9 mouse cellular contexts compared by ENCODE assay signal in genomic region chr2:167659847-167660610, GRCm38 (mm10). TPM values are rescaled to one million over a fixed set of nuclear protein-coding genes. Genes with fewer than 3 reads are reported as not detected.
DNase-seq lines count a peak whose midpoint lies in the region; ATAC-seq and TF ChIP-seq lines count a peak whose summit lies in the region.
"Had no signal": no experiment of that assay in that cellular context is flagged by ENCODE, and none has a peak within 500 bp of the region (broad histone marks: within the 10 kb centered on the region; RNA-seq: fewer than 3 reads in every experiment).

No protein-coding gene starts in this region.

- peaks cover under 1% of the 10 kb centered on the region; the same call in 1 of the 2 replicates for H3K36me3 ChIP-seq in forebrain, embryonic 13.5 days (ENCODE audit: poor library complexity, severe bottlenecking)
- no peaks in the 10 kb centered on the region for H3K36me3 ChIP-seq in small intestine, adult 2 months (ENCODE audit: control insufficient read depth, insufficient read depth, low read length)

- H3K27ac ChIP-seq in forebrain, embryonic 13.5 days: no peak overlapping the region
- H3K27ac ChIP-seq in small intestine, adult 2 months (ENCODE audit: insufficient read depth, low read depth, low read length): no peak overlapping the region

- no peak for ATAC-seq in cerebellum, adult (ENCODE audit: insufficient number of reproducible peaks, low FRiP score, low TSS enrichment)
- ATAC-seq in forebrain, embryonic 13.5 days: no peak

- H3K9me3 ChIP-seq in forebrain, embryonic 13.5 days (replicated peaks): no peaks in the 10 kb centered on the region

- H3K4me3 ChIP-seq in forebrain, embryonic 13.5 days: peak overlapping the region; percentile 76
- peak overlapping the region; percentile 66 for H3K4me3 ChIP-seq in small intestine, adult 2 months (ENCODE audit: low read depth, low read length)

- no peak for TF ChIP-seq CTCF in small intestine, adult 2 months (IDR thresholded peaks at IDR 0.05; ENCODE audit: extremely low read depth, insufficient read length, insufficient replicate concordance, low read depth, low read length)

- H3K9ac ChIP-seq in forebrain, embryonic 13.5 days: peak overlapping the region; percentile 88

- DNase-seq in cerebellum, adult 11 months: peak; percentile 43
- DNase-seq in brain, adult 2 months (ENCODE audit: low read depth, low spot score): peak; percentile 69
- DNase-seq in heart, postnatal 4 days: peak; percentile 84
- peak; percentile 62 for DNase-seq in layer of hippocampus, adult 11-12 months (ENCODE audit: low spot score)
- peak; percentile 93 for DNase-seq in lung, postnatal 36 days

- WGBS in forebrain, embryonic 13.5 days: 27% methylated on average over 13 of the region's 13 CpGs
- 17% methylated on average over 13 of the region's 13 CpGs for WGBS in small intestine, adult 2 months

- H3K4me1 ChIP-seq in forebrain, embryonic 13.5 days: peaks cover 30% of the 10 kb centered on the region
- peaks cover 21% of the 10 kb centered on the region for H3K4me1 ChIP-seq in small intestine, adult 2 months (ENCODE audit: control insufficient read depth, insufficient read depth, insufficient read length, low read length)

- TF ChIP-seq POLR2A in small intestine, adult 2 months (IDR thresholded peaks at IDR 0.05; ENCODE audit: low read depth, low read length): no peak

- peak overlapping the region; percentile 89 for H3K4me2 ChIP-seq in forebrain, embryonic 13.5 days

- peaks cover 15% of the 10 kb centered on the region for H3K27me3 ChIP-seq in forebrain, embryonic 13.5 days
- peaks cover 10% of the 10 kb centered on the region; the same call in 1 of the 2 replicates for H3K27me3 ChIP-seq in small intestine, adult 2 months (ENCODE audit: control insufficient read depth, insufficient read depth, low read length)

RNA-seq across cellular contexts. Expression of gene Gm20431, which starts 1.3 kb away (rescaled TPM):
- 5.5 and 8.2 TPM in 2 replicates for polyA plus RNA-seq in forebrain, embryonic 13.5 days (2015; fragmentation: Nextera tagmentation; extraction: Ambion mirVana)
- 10 to 100 TPM; 23.0 to 26.1 TPM for total RNA-seq in heart, postnatal 4 days (2021)
- 0.10 TPM in 1 of 2 replicates, not detected in the other for polyA plus RNA-seq in small intestine, adult 2 months (2012; rRNA removed)
- polyA plus RNA-seq: frontal cortex, adult 2 months had no signal

RNA-seq across cellular contexts. Expression of gene Ube2v1, which starts 28.1 kb away (rescaled TPM):
- 278 and 309 TPM in 2 replicates for polyA plus RNA-seq in forebrain, embryonic 13.5 days (2015; fragmentation: Nextera tagmentation; extraction: Ambion mirVana)
- 100 to 1,000 TPM; 131 to 137 TPM for total RNA-seq in heart, postnatal 4 days (2021)
- polyA plus RNA-seq in small intestine, adult 2 months (2012; rRNA removed): 58.0 and 89.8 TPM in 2 replicates

RNA-seq across cellular contexts. Expression of gene Cebpb, which starts 28.7 kb away (rescaled TPM):
- polyA plus RNA-seq in forebrain, embryonic 13.5 days (2015; fragmentation: Nextera tagmentation; extraction: Ambion mirVana): 0.11 and 0.14 TPM in 2 replicates
- total RNA-seq in heart, postnatal 4 days (2021): 10 to 100 TPM; 15.9 to 16.6 TPM
- polyA plus RNA-seq in small intestine, adult 2 months (2012; rRNA removed): 194 and 386 TPM in 2 replicates

RNA-seq across cellular contexts. Expression of gene Tmem189, which starts 29.6 kb away (rescaled TPM):
- 22.1 and 24.0 TPM in 2 replicates for polyA plus RNA-seq in forebrain, embryonic 13.5 days (2015; fragmentation: Nextera tagmentation; extraction: Ambion mirVana)
- 10 to 100 TPM; 41.1 to 41.6 TPM for total RNA-seq in heart, postnatal 4 days (2021)
- polyA plus RNA-seq in small intestine, adult 2 months (2012; rRNA removed): 28.0 and 105 TPM in 2 replicates

Comparison
In these comparisons a context has a peak if more than half of its experiments do, and no peak if none do; other contexts are left out.
1. DNase-seq: peak in every context shown above with its lines; median percentile 93 in lung, postnatal 36 days; 84 in heart, postnatal 4 days; 69 in brain, adult 2 months; 62 in layer of hippocampus, adult 11-12 months; 43 in cerebellum, adult 11 months.
2. RNA of gene Cebpb, which starts 28.7 kb away (polyA plus RNA-seq): 194 to 386 TPM in small intestine, adult 2 months; 0.11 to 0.14 TPM in forebrain, embryonic 13.5 days; every median in the first group is over 100 times any median in the second.